Mouse (Mus musculus): ENCODE data around the gene Stat6. TPM values are rescaled to one million over a fixed set of nuclear protein-coding genes. Genes with fewer than 3 reads are reported as not detected.

Stat6 gene
- polyA plus RNA-seq, 1 experiment from 2014 or later: 7.5 TPM

DNA sequence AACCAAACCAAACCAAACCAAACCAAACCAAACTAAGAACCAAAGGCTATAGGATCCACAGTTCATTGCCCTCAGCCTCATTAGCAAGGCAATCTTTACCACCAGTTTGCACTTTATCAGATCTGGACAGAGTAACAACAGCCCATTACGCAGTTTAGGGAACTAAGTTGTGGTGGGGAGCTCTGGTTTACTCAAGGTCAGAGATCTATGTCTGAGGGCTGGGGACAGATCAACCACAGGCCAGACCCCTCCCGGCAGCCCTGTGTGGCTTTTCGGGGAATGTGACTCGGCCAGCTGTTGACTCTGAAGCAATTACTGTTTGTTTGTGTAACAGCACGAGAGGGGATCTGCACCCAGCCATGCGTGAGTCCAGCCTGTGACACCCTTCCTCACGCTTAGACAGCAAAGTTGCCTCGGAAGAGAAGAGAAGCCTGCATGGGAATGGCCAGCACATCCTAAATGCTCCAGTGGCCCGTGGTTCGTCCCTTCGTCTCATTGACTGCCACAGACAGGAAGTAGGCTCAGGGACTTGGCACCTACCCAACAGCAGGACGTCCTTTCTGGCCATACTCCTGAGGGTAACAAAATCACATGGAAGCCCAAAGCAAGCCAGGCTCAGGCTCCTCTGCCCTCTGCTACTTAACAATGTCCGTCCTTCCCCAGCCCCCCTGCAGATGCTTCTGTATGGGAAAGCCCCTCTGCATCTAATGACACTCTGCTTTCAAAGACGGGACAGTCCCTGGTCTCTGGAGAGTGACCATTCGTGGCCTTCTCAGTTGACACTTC is 38.1 kb upstream of the Stat6 start:
- 69% methylated on average over 15 of the region's 15 CpGs for WGBS
- no peaks in the 10 kb centered on the region for H3K9me3 ChIP-seq
- no peak overlapping the region for H3K27ac ChIP-seq
- H3K9ac ChIP-seq: no peak overlapping the region
- H3K4me1 ChIP-seq: no peaks in the 10 kb centered on the region
- ATAC-seq (ENCODE audit: low FRiP score, low read depth): no peak
- no peaks in the 10 kb centered on the region for H3K27me3 ChIP-seq (replicated peaks)
- H3K4me3 ChIP-seq: no peak overlapping the region
- peaks cover 94% of the 10 kb centered on the region for H3K36me3 ChIP-seq
- no peak overlapping the region for H3K4me2 ChIP-seq (replicated peaks)

DNA sequence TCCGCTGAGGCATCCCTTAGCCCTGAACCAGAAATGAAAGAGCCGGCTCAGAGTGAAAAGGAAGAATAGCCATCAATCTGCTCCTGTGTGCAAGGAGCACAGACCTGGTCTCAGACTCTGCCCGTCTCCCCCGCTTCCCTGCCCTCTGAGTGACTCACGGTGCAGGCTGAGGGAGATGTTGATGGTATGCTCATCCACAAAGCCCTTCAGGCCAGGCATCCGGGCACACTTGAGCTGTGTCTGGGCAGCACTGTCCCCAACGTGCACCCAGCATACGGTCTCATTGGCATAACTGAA is 37.6 kb upstream of the Stat6 start:
- peaks cover 96% of the 10 kb centered on the region for H3K36me3 ChIP-seq

DNA sequence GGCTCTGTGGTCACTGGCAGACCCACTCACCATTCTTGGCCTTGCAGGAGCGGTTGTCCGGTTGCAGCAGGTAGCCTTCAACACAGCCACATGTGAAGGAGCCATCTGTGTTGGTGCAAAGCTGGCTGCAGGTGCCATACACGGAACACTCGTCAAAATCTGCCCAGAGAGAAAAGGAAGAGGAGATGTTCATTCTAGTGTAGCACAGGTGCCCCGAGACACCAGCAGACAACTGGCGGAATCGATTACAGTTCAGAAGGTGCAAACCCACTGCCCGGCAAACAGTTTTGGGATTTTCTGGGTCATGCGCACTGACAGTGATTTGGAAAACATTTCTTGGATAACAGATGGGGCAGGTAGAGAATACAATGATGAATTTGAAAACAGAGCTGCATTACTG is 37.0 kb upstream of the Stat6 start:
- WGBS: 94% methylated on average over 9 of the region's 9 CpGs
- no peak overlapping the region for H3K4me3 ChIP-seq
- H3K4me2 ChIP-seq (replicated peaks): no peak overlapping the region
- H3K9me3 ChIP-seq: no peaks in the 10 kb centered on the region
- peaks cover 96% of the 10 kb centered on the region for H3K36me3 ChIP-seq
- no peak overlapping the region for H3K27ac ChIP-seq
- H3K4me1 ChIP-seq: no peaks in the 10 kb centered on the region
- no peaks in the 10 kb centered on the region for H3K27me3 ChIP-seq (replicated peaks)
- ATAC-seq (ENCODE audit: low FRiP score, low read depth): no peak
- no peak overlapping the region for H3K9ac ChIP-seq

More for the DNA sequence above, 37.6 kb upstream of the Stat6 start:
- Histone ChIP-seq H3K9ac (no peak overlapping the region), H3K4me1 (no peaks in the 10 kb centered on the region), H3K9me3 (no peaks in the 10 kb centered on the region), H3K27me3 (replicated peaks) (no peaks in the 10 kb centered on the region), H3K4me3 (no peak overlapping the region), H3K4me2 (replicated peaks) (no peak overlapping the region), H3K27ac (no peak overlapping the region)
- WGBS: 85% methylated on average over 8 of the region's 8 CpGs
- ATAC-seq (ENCODE audit: low FRiP score, low read depth): no peak

DNA sequence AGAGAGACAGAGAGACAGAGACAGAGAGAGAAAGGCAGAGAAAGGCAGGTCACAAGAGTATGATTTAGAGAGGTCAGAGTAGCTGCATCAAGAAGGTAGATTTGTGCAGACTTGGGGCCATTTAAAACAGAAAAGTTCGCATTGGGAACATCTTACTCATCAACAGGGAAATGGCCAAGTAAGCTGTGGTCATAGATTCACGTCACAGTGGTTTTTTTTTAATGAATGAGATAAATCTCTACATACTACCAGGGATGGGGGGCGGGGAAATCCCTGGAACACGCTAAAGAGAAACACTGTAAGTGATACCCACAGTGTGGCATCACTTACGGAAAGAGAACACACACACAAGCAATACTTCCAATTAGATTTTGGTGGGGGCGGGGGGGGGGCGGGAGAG is 35.7 kb upstream of the Stat6 start:
- no peak overlapping the region for H3K27ac ChIP-seq
- ATAC-seq (ENCODE audit: low FRiP score, low read depth): no peak
- peaks cover 97% of the 10 kb centered on the region for H3K36me3 ChIP-seq
- no peak overlapping the region for H3K4me2 ChIP-seq (replicated peaks)
- WGBS: 85% methylated on average over 7 of the region's 7 CpGs
- H3K4me3 ChIP-seq: no peak overlapping the region
- no peaks in the 10 kb centered on the region for H3K9me3 ChIP-seq
- H3K9ac ChIP-seq: no peak overlapping the region
- no peaks in the 10 kb centered on the region for H3K27me3 ChIP-seq (replicated peaks)
- no peaks in the 10 kb centered on the region for H3K4me1 ChIP-seq

DNA sequence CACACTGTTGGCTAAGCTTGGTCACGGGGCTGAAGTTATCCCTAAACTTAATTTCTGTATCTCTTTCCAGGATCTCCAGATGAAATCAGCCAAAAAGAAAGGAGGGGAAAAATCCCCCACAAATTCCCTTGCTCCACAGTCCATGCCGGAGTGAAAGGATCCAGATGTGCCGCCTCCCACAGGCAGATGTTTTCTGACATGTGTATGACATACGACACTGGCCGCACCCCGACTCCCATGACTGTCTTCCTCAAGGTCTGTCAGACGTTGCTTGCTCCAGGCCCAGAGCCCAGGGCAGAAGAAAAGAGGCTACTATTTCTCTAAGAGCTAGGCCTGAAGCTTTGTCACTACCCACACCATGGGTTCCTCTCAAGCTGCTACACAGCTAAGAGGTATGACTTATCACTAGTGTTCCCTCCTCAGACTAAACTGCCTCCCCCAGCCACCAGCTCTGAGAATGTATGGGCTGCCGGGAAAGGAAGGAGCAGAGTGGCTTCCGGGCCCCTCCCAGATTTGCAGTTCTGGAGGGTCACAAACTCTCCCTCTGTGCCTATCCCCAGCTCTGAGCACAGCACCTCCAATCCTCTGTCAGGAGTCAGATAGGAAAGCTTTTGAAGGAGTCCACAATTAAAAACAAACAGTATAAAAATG is 33.2 kb upstream of the Stat6 start:
- Histone ChIP-seq H3K4me3 (no peak overlapping the region), H3K4me2 (replicated peaks) (no peak overlapping the region), H3K27ac (no peak overlapping the region), H3K9me3 (no peaks in the 10 kb centered on the region), H3K27me3 (replicated peaks) (no peaks in the 10 kb centered on the region), H3K36me3 (peaks cover 79% of the 10 kb centered on the region), H3K4me1 (peaks cover 7% of the 10 kb centered on the region), H3K9ac (no peak overlapping the region)
- 82% methylated on average over 9 of the region's 9 CpGs for WGBS
- ATAC-seq (ENCODE audit: low FRiP score, low read depth): no peak

DNA sequence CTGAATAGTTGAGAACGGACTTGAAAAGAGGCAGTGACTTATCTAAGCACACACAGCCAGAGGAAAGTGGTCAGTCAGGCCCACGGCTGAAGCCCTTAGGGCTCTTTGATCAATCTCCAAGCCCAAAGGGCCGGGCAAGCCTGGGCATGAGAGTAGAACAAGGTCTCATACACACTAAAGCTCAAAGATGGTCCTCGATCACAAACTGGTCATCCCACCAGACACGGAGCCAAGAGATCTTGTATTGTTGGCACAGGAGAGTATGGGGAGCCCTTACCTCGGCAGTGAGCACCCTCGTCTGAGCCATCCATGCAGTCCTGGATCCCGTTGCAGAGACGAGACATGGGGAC is 32.7 kb upstream of the Stat6 start:
- whole genome bisulfite sequencing: 92% methylated on average over 9 of the region's 9 CpGs
- Histone ChIP-seq H3K9me3 (no peaks in the 10 kb centered on the region), H3K27me3 (replicated peaks) (no peaks in the 10 kb centered on the region), H3K4me2 (replicated peaks) (no peak overlapping the region), H3K4me1 (peaks cover 12% of the 10 kb centered on the region), H3K9ac (no peak overlapping the region), H3K4me3 (no peak overlapping the region), H3K27ac (no peak overlapping the region), H3K36me3 (peaks cover 74% of the 10 kb centered on the region)
- no peak for ATAC-seq (ENCODE audit: low FRiP score, low read depth)

DNA sequence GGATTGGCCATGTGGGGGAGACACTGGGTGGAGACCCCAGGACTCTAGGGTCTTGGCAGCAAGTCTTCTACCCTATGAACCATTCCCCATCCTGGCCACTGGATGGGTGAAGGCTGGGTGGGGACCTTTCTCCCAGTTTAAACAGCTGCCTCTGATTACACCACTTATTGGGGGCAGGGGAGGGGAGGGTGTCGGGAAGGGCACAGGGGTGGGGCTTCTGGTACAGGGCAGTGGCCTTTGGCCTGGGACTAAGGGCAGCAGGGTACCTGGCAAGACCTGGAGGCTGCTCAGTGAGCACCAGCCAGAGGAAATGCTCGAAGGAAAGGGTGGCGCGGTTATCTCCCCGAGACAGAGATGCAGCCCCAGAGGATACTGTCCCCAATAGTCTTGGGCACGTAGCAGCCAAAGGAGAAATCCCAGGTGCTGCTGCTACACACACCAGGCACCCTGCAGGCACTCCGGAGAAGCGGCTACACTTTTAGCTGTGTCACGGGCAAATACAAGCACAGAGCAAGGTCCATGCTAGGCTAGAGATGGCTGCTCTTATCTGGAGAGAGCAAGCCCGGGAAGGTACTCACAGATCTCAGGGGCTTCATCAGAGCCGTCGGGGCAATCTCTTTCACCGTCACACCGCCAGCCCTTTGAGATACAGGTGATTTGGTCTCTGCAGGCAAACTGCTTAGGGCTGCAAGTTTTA is 30.6 kb upstream of the Stat6 start:
- Histone ChIP-seq H3K4me3 (no peak overlapping the region), H3K36me3 (peaks cover 53% of the 10 kb centered on the region), H3K9ac (no peak overlapping the region), H3K27me3 (replicated peaks) (no peaks in the 10 kb centered on the region), H3K4me2 (replicated peaks) (no peak overlapping the region), H3K27ac (no peak overlapping the region), H3K4me1 (peaks cover 33% of the 10 kb centered on the region), H3K9me3 (no peaks in the 10 kb centered on the region)
- WGBS: 91% methylated on average over 14 of the region's 14 CpGs
- ATAC-seq (ENCODE audit: low FRiP score, low read depth): no peak

DNA sequence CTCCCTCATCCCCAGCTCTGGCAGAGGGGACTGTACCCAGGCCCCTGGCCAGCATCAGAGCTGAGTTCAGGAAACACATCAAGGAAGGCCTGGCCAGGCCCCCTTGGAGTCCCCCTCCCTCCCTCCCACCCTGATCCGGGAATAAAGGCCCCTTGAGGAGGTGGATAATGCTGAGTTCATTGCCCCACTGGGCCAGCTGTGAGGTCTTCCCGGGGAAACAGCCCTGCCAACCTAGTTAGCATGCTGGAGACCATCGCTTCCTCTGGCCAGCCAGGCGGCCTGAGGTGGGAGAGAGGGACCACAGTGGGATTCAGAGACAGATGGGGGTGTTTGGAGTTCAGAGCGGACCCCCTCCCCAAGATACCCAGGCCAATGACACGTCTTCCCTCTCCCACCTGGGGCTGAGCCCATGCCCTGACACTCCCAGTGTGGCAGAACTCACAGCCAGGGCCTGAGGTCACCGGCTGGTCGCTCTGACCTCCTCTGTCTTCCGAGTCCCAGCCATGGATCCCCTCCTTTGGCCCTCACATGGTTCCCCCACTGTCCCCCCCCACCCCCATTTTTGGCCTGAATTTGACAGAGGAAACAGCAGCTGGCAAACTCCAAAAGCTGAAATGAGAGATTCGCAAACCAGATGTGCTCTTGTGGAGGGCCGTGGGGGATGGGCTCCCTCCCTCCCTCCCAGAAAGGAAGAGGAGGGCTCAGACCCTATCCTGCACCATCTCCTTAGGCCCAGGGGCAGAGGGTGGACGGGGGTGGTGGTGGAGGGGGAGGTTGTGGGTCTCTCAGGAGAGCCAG is 28.4 kb upstream of the Stat6 start:
- peaks cover 55% of the 10 kb centered on the region for H3K4me1 ChIP-seq
- no peaks in the 10 kb centered on the region for H3K9me3 ChIP-seq
- ATAC-seq (ENCODE audit: low FRiP score, low read depth): 0 out of 2 replicates have a peak, but pooled peaks have one; percentile 38
- no peak overlapping the region for H3K4me3 ChIP-seq
- 14% methylated on average over 12 of the region's 12 CpGs for WGBS
- 0 out of 2 replicates have a peak overlapping the region, but pooled peaks have one; percentile 23 for H3K9ac ChIP-seq
- H3K27me3 ChIP-seq (replicated peaks): no peaks in the 10 kb centered on the region
- H3K36me3 ChIP-seq: peaks cover 31% of the 10 kb centered on the region
- H3K27ac ChIP-seq: peak overlapping the region; percentile 22; the same call in 1 of the 2 replicates
- H3K4me2 ChIP-seq (replicated peaks): peak overlapping the region; percentile 43

DNA sequence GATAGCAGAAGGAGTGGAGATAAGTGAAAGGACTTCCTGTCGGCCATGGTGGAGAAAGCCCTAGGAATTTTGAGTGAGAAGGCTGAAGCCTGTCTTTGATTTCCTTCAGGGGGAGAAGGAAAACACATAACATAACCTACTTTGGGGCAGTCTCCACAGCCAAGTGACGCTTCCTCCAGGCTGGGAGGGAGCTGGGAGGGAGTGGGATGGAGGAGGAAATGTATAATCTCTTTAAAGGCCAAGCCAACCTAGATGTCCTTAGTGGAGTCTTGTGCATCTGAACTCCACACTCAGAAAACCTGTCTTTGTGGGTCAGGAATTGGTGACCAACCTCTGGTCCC is 27.8 kb upstream of the Stat6 start:
- H3K27me3 ChIP-seq (replicated peaks): no peaks in the 10 kb centered on the region
- peaks cover 25% of the 10 kb centered on the region for H3K36me3 ChIP-seq
- no peaks in the 10 kb centered on the region for H3K9me3 ChIP-seq
- peak overlapping the region; percentile 43 for H3K4me2 ChIP-seq (replicated peaks)
- 39% methylated on average over 2 of the region's 2 CpGs for WGBS
- H3K9ac ChIP-seq: 0 out of 2 replicates have a peak overlapping the region, but pooled peaks have one; percentile 23
- no peak for ATAC-seq (ENCODE audit: low FRiP score, low read depth)
- no peak overlapping the region for H3K4me3 ChIP-seq
- H3K27ac ChIP-seq: 0 out of 2 replicates have a peak overlapping the region, but pooled peaks have one; percentile 22
- H3K4me1 ChIP-seq: peaks cover 60% of the 10 kb centered on the region

DNA sequence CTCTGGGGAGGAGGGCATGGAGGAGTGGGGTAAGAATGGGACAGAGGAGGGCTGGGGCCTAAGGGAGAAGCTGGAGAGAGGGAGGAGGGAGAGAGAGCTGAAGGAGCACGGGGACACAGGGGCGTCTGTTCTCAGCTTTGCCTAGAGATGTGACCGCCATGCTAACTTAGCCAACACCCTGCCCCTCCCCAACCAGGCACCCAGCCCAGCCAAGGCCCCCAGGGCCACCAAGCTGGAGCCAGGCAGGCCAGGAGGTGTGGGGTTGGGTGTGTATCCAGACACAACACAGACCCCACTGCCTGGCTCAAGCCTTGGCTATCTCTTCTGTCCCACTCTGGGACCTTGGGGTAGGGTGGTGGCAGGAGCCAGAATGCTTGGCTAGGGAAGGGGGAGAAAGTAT is 27.2 kb upstream of the Stat6 start:
- Histone ChIP-seq H3K9ac (no peak overlapping the region), H3K9me3 (no peaks in the 10 kb centered on the region), H3K27ac (no peak overlapping the region), H3K4me2 (replicated peaks) (peak overlapping the region; percentile 43), H3K4me1 (peaks cover 60% of the 10 kb centered on the region), H3K36me3 (peaks cover 19% of the 10 kb centered on the region), H3K4me3 (no peak overlapping the region), H3K27me3 (replicated peaks) (no peaks in the 10 kb centered on the region)
- ATAC-seq (ENCODE audit: low FRiP score, low read depth): no peak
- 65% methylated on average over 3 of the region's 3 CpGs for WGBS

DNA sequence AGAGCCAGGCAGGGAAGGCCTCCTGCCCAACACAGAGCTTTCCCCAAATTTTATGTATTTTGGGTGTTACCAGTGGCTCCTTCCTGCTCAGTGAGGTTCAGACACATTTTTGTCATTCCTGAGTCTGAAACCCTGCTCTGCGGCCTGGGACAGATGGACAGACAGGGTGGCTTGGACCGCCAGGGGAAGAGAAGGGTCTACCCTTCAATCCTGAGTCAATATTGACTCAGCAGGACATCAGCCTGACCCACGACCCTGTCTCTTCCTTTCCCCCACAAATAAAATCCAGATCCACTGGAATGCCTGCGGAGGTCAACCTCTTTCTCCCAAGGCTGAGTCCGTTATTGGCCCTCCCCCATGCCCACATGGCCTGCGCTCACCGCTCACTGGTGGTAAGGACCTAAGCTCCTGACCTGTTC is 26.5 kb upstream of the Stat6 start:
- ATAC-seq (ENCODE audit: low FRiP score, low read depth): no peak
- Histone ChIP-seq H3K27me3 (replicated peaks) (no peaks in the 10 kb centered on the region), H3K4me3 (no peak overlapping the region), H3K9me3 (no peaks in the 10 kb centered on the region), H3K9ac (no peak overlapping the region), H3K27ac (no peak overlapping the region), H3K36me3 (peaks cover 14% of the 10 kb centered on the region), H3K4me1 (peaks cover 60% of the 10 kb centered on the region), H3K4me2 (replicated peaks) (peak overlapping the region; percentile 18; the same call in 1 of the 2 replicates)
- 40% methylated on average over 7 of the region's 7 CpGs for WGBS

DNA sequence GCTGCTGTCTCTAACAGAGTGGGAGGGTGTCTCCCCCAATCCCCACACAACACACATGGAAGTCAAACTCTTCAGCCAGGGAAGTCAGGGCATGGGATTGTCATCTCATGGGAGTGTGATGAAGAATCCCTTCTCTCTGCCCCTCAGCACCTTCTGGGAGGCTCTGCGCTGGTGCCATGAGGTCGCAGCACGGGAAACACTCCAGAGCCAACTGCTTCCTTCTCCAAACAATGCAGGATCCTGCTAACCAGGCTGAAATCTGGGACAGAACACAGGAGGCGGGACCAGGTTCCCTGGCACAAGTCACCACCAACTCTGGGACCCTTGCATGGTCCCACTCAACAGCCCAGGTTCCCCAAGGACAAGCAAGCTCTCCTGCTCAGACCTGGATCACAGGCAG is 25.5 kb upstream of the Stat6 start:
- no peak overlapping the region for H3K4me3 ChIP-seq
- no peak for ATAC-seq (ENCODE audit: low FRiP score, low read depth)

More for the DNA sequence above, 25.5 kb upstream of the Stat6 start:
- Histone ChIP-seq H3K27me3 (replicated peaks) (no peaks in the 10 kb centered on the region), H3K9me3 (no peaks in the 10 kb centered on the region), H3K4me1 (peaks cover 67% of the 10 kb centered on the region), H3K27ac (no peak overlapping the region), H3K4me2 (replicated peaks) (peak overlapping the region; percentile 76), H3K36me3 (peaks cover 4% of the 10 kb centered on the region), H3K9ac (peak overlapping the region; percentile 38)
- 64% methylated on average over 4 of the region's 4 CpGs for WGBS
